Mouse (Mus musculus) olfactory bulb, adult 2 months (tissue): ENCODE measurements at regions not wholly inside any gene's neighbourhood (a gene's known extent, or its start where the extent isn't known, plus 50 kb on each side); places are given as distances from the start of the nearest gene placed in this dataset.
A peak's percentile ranks its signal among the peaks of the same experiment; 100 is the strongest.

Experiments used
- H3K27ac ChIP-seq: fragments of 200-500 bp; 2 replicates; pipeline ENCODE4 v1.5.1; 2012; ENCODE audit warnings: low read depth, low read length; ENCODE audit not compliant: insufficient read depth
- H3K4me1 ChIP-seq: fragments of 200-500 bp; 2 replicates; pipeline ENCODE4 v1.6.1; 2012; ENCODE audit warnings: low read length; ENCODE audit not compliant: control insufficient read depth, insufficient read depth
- H3K4me3 ChIP-seq: fragments of 200-500 bp; 2 replicates; pipeline ENCODE4 v1.5.1; 2012; ENCODE audit warnings: mild to moderate bottlenecking, low read depth, low read length, moderate library complexity; ENCODE audit not compliant: insufficient read depth
- CTCF ChIP-seq: fragments of 200-500 bp; IDR thresholded peaks from 2 replicates; pipeline ENCODE4 v1.5.1; 2012; ENCODE audit warnings: low read depth, mild to moderate bottlenecking, low read length, moderate library complexity; ENCODE audit not compliant: insufficient read depth
- POLR2A ChIP-seq: fragments of 200-500 bp; IDR thresholded peaks from 2 replicates; pipeline ENCODE4 v1.6.1; 2012; ENCODE audit warnings: mild to moderate bottlenecking, low read depth, low read length, moderate library complexity; ENCODE audit not compliant: insufficient read depth
- WGBS: fragments of 180-500 bp; shearing (Covaris S2); methylation state at CpG from one replicate; pipeline ENCODE4 v1.1.7; 2018; 5-methylcytosine and 5-hydroxymethylcytosine counted together

GRCm38 (mm10) chr13:69263722-69264121, 264.4 kb upstream of the Adcy2 start:
- WGBS, result 77% methylated on average over 3 of the region's 3 CpGs
- Histone ChIP-seq H3K4me1 (no peaks in the 10 kb centered on the region), H3K27ac (no peak overlapping the region), H3K4me3 (no peak overlapping the region)
- TF ChIP-seq POLR2A (no peak), CTCF (no peak)

GRCm38 (mm10) chr13:69266071-69266470, 266.7 kb upstream of the Adcy2 start:
- WGBS, result 66% methylated on average over 1 of the region's 1 CpGs
- TF ChIP-seq POLR2A (no peak), CTCF (no peak)
- Histone ChIP-seq H3K4me1 (no peaks in the 10 kb centered on the region), H3K27ac (no peak overlapping the region), H3K4me3 (no peak overlapping the region)

GRCm38 (mm10) chr13:69272506-69272905, 261.0 kb upstream of the Nsun2 start:
- no peak overlapping the region for H3K27ac ChIP-seq
- no peak overlapping the region for H3K4me3 ChIP-seq
- H3K4me1 ChIP-seq, result no peaks in the 10 kb centered on the region
- no peak for TF ChIP-seq CTCF
- no peak for TF ChIP-seq POLR2A
- 20% methylated on average over 3 of the region's 3 CpGs for WGBS

- Histone ChIP-seq H3K27ac (no peak overlapping the region), H3K4me3 (no peak overlapping the region), H3K4me1 (no peaks in the 10 kb centered on the region; the same call in 1 of the 2 replicates)
- no peak for TF ChIP-seq POLR2A
- TF ChIP-seq CTCF, result no peak
- WGBS, result 67% methylated on average over 8 of the region's 8 CpGs
Observed at GRCm38 (mm10) chr13:69279647-69280046, 253.9 kb upstream of the Nsun2 start.

- 94% methylated on average over 1 of the region's 1 CpGs for WGBS
- Histone ChIP-seq H3K27ac (no peak overlapping the region), H3K4me3 (no peak overlapping the region), H3K4me1 (no peaks in the 10 kb centered on the region)
- TF ChIP-seq CTCF, result no peak
- TF ChIP-seq POLR2A, result no peak
Observed at GRCm38 (mm10) chr13:69294483-69294882, 239.1 kb upstream of the Nsun2 start.

- Histone ChIP-seq H3K27ac (no peak overlapping the region), H3K4me3 (no peak overlapping the region), H3K4me1 (no peaks in the 10 kb centered on the region)
- TF ChIP-seq POLR2A, result no peak
- TF ChIP-seq CTCF, result no peak
- 74% methylated on average over 2 of the region's 2 CpGs for WGBS
Observed at GRCm38 (mm10) chr13:69303316-69303715, 230.2 kb upstream of the Nsun2 start.

GRCm38 (mm10) chr13:69330412-69331000, 203.0 kb upstream of the Nsun2 start:
- Histone ChIP-seq H3K27ac (peak overlapping the region; percentile 59), H3K4me3 (no peak overlapping the region), H3K4me1 (peaks cover 18% of the 10 kb centered on the region)
- WGBS, result 39% methylated on average over 8 of the region's 8 CpGs
- TF ChIP-seq CTCF (no peak), POLR2A (no peak)

- peak overlapping the region; percentile 59; the same call in 1 of the 2 replicates for H3K27ac ChIP-seq
- H3K4me1 ChIP-seq, result peaks cover 18% of the 10 kb centered on the region
- 32% methylated on average over 19 of the region's 19 CpGs for WGBS
- TF ChIP-seq CTCF (no peak), POLR2A (no peak)
- no peak overlapping the region for H3K4me3 ChIP-seq
Observed at GRCm38 (mm10) chr13:69331537-69332435, 201.8 kb upstream of the Nsun2 start.

GRCm38 (mm10) chr13:69343806-69344205, 189.7 kb upstream of the Nsun2 start:
- no peaks in the 10 kb centered on the region for H3K4me1 ChIP-seq
- H3K4me3 ChIP-seq, result no peak overlapping the region
- TF ChIP-seq CTCF, result no peak
- no peak overlapping the region for H3K27ac ChIP-seq

- Histone ChIP-seq H3K4me1 (no peaks in the 10 kb centered on the region), H3K4me3 (no peak overlapping the region), H3K27ac (no peak overlapping the region)
- TF ChIP-seq POLR2A (no peak), CTCF (no peak)
- 92% methylated on average over 6 of the region's 6 CpGs for WGBS
Observed at GRCm38 (mm10) chr13:69357435-69357834, 176.1 kb upstream of the Nsun2 start.
